Mouse (Mus musculus): Measurements from ENCODE around the gene Srpk2. TPM values are rescaled to one million over a fixed set of nuclear protein-coding genes. Genes with fewer than 3 reads are reported as not detected.

The Srpk2 gene
- total RNA-seq, 2 experiments from 2014 or later, result 46.6 to 51.7 TPM

- no peak for ATAC-seq (replicated peaks; ENCODE audit: poor library complexity)
Observed at GRCm38 (mm10) chr5:23511456-23511855, 173.0 kb downstream of the Srpk2 start.

- no peak for ATAC-seq (replicated peaks; ENCODE audit: poor library complexity)
Observed at GRCm38 (mm10) chr5:23508630-23509029, 175.8 kb downstream of the Srpk2 start.

- no peak for ATAC-seq (replicated peaks; ENCODE audit: poor library complexity)
Observed at GRCm38 (mm10) chr5:23507210-23507609, 177.2 kb downstream of the Srpk2 start.

GRCm38 (mm10) chr5:23505578-23505977 lies 178.8 kb downstream of the Srpk2 start:
- ATAC-seq (replicated peaks; ENCODE audit: poor library complexity), result no peak

- ATAC-seq (replicated peaks; ENCODE audit: poor library complexity), result no peak
Observed at GRCm38 (mm10) chr5:23502317-23502937, 182.0 kb downstream of the Srpk2 start.

- ATAC-seq (replicated peaks; ENCODE audit: poor library complexity), result no peak
Observed at GRCm38 (mm10) chr5:23501582-23502316, 182.7 kb downstream of the Srpk2 start.

- ATAC-seq (replicated peaks; ENCODE audit: poor library complexity), result peak; percentile 68
Observed at GRCm38 (mm10) chr5:23500715-23501114, 183.7 kb downstream of the Srpk2 start.

- no peak for ATAC-seq (replicated peaks; ENCODE audit: poor library complexity)
Observed at GRCm38 (mm10) chr5:23499257-23499656, 185.2 kb downstream of the Srpk2 start.

- no peak for ATAC-seq (replicated peaks; ENCODE audit: poor library complexity)
Observed at GRCm38 (mm10) chr5:23497920-23498319, 186.5 kb downstream of the Srpk2 start.

- ATAC-seq (replicated peaks; ENCODE audit: poor library complexity), result no peak
Observed at GRCm38 (mm10) chr5:23496933-23497332, 187.5 kb downstream of the Srpk2 start.

GRCm38 (mm10) chr5:23496396-23496795 lies 188.0 kb downstream of the Srpk2 start:
- no peak for ATAC-seq (replicated peaks; ENCODE audit: poor library complexity)

- peak; percentile 87 for ATAC-seq (replicated peaks; ENCODE audit: poor library complexity)
Observed at GRCm38 (mm10) chr5:23490797-23491196, 193.6 kb downstream of the Srpk2 start.

GRCm38 (mm10) chr5:23489231-23489630 lies 195.2 kb downstream of the Srpk2 start:
- no peak for ATAC-seq (replicated peaks; ENCODE audit: poor library complexity)

- ATAC-seq (replicated peaks; ENCODE audit: poor library complexity), result peak; percentile 89
Observed at GRCm38 (mm10) chr5:23483811-23484210, 200.6 kb downstream of the Srpk2 start.

- ATAC-seq (replicated peaks; ENCODE audit: poor library complexity), result no peak
Observed at GRCm38 (mm10) chr5:23473098-23473873, 211.1 kb downstream of the Srpk2 start.

GRCm38 (mm10) chr5:23466546-23466945 lies 217.9 kb downstream of the Srpk2 start:
- ATAC-seq (replicated peaks; ENCODE audit: poor library complexity), result no peak

GRCm38 (mm10) chr5:23464743-23465142 lies 219.7 kb downstream of the Srpk2 start:
- no peak for ATAC-seq (replicated peaks; ENCODE audit: poor library complexity)

- no peak for ATAC-seq (replicated peaks; ENCODE audit: poor library complexity)
Observed at GRCm38 (mm10) chr5:23464247-23464646, 220.2 kb downstream of the Srpk2 start.

- peak; percentile 91 for ATAC-seq (replicated peaks; ENCODE audit: poor library complexity)
Observed at GRCm38 (mm10) chr5:23461688-23462087, 222.7 kb downstream of the Srpk2 start.

GRCm38 (mm10) chr5:23453561-23453960 lies 230.9 kb downstream of the Srpk2 start:
- ATAC-seq (replicated peaks; ENCODE audit: poor library complexity), result peak; percentile 79

Measured in megakaryocyte progenitor cell, adult 5-6 weeks (primary cell).